Mouse (Mus musculus): ENCODE data around the gene Tmem44.
A peak's percentile ranks its signal among the peaks of the same experiment; 100 is the strongest.

Tmem44 gene

DNA sequence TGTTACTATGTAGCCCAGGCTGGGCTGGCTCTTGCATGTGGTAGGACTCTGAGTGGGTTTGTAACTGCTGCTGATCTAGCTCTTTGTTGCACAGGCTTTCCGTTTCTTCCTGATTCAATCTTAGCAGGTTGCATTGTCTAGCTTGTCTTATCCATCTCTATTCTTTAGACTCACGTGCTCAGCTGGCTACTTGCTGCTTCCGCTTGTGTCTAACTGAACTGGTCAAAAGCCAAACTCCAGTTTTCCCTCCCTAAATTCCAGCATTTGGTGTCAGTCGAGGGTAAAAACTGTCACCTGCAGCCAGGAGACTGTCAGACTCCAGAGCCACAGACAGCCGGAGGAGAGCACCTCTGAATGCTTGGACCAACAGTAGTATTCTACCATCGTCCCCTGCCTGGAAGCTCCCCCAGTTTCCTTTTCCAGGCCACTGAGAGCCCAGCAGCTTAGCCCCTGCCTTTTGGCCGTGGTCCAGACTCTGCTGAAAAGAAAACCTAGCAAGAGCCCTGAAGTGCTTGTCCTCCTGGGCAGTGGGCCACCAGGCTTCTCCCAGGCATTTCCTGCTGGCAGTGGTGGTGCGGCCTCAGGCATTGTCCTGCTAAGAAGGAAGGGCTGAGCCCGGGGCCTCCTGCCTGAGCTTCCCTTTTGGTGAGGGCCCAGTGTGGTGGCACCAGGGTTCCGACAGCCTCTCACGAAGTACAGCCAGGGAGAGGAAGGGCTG, 2.1 kb upstream of the Tmem44 start:
- DNase-seq (ENCODE audit: low read depth, low spot score): peak; percentile 64

DNA sequence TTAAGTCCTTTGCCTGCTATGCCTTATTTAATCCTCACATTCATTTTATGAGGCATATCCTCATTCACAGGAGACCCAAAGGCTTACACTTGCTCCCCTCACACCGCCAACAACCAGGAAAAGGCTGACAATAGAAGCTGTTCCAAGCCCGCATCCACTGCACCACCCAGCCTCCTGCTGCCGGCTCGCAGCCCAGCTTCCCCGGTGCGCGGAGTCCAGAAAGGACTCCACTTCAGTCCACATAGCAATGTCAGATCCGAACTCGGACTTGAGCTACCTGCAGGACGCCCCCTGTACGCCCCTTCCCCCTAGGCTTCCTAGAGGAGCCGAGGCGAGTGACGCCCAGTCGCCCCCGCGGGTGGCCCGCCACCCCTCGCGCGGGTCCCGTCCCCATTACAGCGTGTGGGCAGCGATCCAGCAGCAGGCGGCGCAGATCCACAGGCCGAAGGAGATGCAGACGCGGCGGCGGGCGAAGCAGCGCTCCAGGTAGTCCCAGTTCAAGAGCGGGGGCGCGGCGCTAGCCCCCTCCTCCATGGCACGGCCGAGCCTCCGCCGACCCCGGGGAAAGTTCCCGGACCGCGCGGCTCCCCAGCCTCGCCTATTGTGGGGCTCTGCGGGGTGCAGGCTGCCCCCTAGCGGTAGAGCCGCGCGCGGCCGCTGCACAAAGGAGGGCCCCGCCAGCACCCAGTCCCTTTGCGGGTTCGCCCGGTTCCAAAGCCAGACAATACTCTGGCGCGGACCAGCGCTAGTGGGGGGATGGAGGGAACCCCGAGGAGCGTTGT, 485 bp downstream of the Tmem44 start:
- DNase-seq (ENCODE audit: low read depth, low spot score): peak; percentile 67

DNA sequence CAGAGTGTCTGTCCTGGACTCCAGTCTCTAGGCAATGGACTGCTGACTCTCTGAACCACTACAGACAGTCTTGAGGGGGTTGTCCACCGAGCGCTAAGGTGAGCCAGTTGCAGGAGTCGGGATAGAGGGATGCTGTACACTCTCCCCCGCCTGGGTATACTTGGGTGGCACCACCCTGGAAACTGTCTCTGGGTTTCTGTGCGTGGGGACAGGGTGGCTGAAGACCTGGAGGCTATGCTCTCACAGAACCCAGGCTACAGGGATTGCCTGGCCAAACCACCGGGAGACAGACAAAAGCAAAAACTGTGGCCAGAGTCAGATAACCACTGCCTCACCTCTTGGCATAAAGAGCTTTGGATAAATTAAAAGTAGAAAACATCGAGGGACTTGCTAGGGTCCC, 1.1 kb downstream of the Tmem44 start:
- no peak for DNase-seq (ENCODE audit: low read depth, low spot score)

DNA sequence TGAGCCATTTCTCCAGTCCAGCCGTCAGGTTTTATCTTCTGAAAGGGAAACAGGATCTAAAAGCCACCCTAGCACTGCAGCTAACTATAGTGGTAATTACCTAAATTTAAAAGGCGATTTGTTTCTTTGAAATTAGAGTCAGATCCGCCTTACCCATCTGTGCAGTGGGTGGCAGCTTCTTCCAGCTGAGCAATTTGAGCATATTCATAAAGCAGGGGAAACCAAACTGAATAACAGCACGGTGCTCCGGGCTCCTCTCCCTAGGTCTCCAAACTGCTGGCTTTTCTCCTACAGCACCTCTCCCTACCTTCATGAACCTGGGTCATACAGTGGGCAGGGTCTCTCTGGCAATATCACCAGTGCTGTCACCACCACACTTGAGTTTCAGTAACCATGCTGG, 2.4 kb downstream of the Tmem44 start:
- peak; percentile 80 for DNase-seq (ENCODE audit: low read depth, low spot score)

DNA sequence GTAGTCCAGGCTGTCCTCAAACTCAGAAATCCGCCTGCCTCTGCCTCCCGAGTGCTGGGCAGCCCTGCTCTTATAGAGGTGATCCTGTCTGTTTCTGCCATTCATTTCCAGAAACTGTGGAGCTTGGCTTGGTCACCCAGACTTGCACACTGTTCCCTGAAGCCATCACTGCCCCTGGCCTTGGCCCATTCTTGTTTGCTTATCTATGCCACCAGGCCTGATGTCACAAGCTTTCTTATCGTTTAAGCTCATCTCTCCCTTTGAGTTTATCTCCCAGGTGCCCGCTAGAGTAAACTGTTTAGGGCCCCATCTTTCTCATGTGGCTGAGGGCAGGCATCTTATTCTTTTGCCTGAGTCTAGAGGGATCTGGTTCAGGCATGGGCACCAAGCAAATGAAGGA, 5.9 kb downstream of the Tmem44 start:
- no peak for DNase-seq (ENCODE audit: low read depth, low spot score)

DNA sequence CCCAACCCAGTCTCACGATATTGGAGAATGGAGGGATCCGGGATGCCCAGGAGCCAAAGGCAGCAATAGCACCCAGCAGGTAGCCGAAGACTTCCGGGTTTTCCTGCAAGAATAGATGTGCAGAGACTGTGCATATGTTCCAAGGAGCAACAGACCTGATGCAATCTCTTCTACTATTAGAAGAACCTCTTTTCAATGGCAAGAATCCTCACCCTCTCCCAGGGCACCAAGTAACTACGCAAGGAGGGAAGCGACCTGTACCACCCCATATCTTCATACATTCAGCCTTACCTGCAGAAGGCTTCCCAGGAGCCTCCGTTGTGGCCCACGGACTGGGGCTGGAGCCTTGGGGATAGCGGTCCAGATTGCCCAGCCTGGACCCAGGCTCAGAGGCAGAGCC, 7.3 kb downstream of the Tmem44 start:
- DNase-seq (ENCODE audit: low read depth, low spot score): no peak

DNA sequence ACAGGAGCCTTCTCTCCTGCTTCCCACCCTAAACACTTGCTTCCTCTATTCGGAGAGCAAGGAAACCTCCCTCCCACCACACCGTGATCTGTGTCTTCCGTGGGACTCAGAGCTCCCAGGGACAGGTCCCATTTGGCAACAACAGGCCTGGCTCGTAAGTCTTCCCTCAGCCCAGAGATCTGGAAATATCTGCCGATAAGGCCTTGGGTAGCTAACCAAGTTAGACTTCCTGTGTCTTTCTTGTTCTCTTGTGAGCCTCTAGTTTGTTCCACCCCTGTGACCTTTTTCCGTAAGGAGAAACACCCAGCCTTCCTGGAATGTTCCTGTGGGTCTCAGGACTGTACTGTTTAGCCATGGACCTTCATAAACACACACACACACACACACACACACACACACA, 7.8 kb downstream of the Tmem44 start:
- DNase-seq (ENCODE audit: low read depth, low spot score): no peak

DNA sequence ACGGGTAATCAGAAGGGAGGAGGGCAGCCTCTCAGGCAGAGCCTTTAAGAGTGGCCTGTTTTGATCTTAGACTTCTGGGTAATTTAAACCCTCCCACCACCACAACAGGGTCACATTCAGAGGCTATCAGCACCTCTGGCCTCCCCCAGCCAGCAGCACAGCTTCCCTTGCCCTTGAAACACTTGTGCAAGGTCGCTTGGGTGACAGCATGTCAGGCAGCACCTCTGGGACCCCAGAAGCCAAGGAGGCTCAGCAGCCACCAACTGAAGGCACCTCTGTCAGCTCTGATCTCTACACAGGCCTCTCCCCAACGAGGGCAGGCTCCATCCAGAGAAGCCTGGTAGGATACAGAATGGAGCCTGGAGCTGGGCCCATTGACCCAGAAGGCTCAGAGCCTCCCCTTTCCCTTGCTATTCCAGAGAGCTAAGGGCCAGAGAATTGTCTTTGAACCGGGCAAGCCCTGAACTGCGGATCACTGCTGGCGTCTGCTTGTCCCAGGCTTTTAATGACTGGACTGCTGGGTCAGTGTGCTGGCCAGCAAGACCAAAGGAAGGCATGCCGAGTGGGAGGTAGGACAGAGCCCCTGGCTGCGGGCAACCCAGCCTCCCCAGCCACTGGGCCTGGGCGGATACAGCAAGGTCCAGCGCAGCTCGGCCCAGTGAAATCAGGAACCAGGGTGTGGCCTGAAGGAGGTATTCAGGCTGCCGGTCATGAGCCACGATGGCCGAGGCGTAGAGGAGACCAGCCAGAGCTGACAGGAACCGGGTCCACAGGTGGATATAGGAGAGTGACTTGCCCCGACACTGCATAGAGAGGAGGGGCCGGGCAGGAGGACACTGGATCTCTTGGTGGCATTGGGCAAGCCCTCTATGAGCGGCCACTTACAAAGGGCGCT, 10.3 kb downstream of the Tmem44 start:
- DNase-seq (ENCODE audit: low read depth, low spot score): no peak

DNA sequence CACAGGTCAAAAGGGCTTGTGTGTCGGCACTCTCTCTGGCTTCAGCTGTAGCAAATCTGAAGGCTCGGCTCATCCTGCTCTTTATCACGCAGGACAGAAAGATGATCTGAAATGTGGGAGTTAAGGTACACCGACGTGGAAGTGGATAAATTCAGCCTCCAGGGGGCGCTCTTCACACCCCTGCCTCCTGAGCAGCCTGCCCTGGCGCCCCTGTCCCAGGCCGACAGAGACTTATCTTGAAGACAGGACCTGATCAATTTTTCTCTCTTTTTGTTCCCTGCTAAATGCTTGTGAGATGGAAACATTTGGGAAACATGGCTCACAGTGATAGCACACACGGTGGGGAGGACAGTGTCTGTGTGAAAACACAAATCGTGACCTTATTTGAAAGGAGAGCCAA, 11.2 kb downstream of the Tmem44 start:
- peak; percentile 63 for DNase-seq (ENCODE audit: low read depth, low spot score)

DNA sequence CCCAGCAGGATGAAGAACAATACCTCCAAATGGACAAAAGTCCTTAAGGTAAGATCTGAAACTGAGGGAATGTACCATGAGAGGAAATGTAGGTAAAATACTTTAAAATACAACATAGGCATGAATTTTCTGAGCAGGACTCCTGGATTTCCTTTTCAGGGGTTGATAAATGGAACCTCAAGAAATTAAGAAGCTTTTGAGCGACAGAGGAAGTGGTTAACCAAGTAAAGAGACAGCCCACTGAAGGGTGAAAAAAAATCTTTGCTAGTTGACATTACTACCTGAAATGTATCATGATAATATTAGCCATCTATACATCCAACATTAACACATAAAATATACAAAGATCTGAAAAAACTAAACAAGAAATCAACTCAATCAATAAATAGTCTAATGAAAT, 15.6 kb downstream of the Tmem44 start:
- DNase-seq (ENCODE audit: low read depth, low spot score): no peak

DNA sequence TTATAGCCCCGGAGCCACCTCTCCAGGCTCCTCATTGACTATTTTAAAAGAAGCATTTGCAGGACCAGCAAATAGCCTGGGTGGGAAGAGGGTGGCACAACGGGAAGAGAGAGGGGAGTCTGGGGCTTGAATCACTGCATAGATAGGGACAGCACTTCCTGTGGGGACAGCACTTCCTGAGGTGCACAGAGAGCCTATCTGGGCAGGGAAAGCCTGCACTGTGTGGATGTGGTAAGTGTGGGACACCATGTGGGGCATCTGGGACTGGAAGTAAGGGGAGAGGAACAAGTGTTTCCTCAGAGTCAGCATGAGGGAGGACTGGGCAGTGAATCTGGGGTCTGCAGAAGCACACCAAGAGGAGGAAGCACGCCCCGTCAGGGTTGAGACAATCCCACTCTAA, 17.1 kb downstream of the Tmem44 start:
- DNase-seq (ENCODE audit: low read depth, low spot score): no peak

DNA sequence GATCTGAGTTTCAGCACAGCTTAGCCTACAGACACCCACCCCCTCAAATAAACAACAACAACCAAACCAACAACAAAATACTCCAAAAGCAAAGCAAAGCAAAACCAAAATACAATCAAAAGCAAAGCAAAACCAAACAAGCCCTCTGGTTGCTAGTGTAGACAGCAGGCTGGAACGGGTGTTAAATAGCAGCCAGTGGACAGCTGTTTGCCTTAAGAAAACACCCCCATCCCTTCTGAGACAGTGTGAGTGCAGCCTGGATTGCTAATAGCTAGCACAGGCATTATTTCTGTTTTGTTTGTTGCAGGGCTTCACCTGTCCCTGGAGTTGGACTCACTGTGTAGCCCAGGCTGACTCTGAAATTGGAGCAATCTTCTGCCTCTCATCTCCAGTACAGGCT, 17.7 kb downstream of the Tmem44 start:
- no peak for DNase-seq (ENCODE audit: low read depth, low spot score)

DNA sequence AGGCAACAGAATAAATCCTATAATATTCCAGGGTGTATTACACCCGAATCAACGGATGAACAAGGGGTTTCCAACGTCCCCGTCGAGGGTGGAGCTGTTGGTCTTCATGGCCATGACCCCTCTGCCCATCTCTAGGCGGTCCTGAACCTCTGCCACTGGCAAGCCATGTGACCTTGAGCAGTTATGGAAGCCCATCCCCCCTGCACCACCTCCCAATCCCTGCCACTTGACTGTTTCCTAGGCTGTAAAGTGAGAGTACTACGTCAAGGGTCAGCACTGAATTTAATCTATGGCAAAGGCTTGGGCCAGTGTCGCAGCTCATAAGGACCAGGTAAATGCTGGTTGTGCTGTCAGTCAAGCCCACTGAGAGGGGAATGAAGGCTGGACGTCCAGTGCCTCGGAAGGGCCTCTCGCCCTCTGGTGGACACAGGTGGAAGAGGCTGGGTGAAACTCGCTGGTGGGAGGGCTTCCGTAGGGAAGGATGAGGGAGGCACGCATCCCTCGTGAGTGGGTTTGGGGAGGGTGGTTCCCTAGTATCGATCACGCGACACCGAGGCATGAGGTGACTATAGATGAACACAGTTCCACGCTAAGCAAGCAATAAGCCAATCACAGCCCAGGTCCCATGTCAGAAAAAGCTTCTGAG, 18.8 kb downstream of the Tmem44 start:
- peak; percentile 40 for DNase-seq (ENCODE audit: low read depth, low spot score)

DNA sequence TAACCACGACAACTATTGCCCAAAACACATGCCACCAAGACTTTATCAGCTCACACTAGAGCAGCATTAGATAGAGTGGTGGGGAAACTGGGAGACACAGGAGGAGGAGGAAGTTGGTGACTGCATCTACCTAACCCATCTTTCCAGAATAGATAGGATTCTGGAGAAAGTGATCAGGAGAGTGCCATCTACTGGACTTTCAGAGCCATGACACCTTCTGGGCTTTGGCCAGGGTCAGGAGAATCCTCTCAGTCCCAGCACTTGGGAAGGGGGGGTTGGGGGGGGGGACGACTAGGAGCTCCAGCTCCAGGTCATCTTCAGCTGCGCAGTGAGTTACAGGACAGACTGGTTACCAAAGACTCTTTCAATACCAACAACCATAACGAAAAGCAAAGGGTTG, 19.8 kb downstream of the Tmem44 start:
- DNase-seq (ENCODE audit: low read depth, low spot score): peak; percentile 56

DNA sequence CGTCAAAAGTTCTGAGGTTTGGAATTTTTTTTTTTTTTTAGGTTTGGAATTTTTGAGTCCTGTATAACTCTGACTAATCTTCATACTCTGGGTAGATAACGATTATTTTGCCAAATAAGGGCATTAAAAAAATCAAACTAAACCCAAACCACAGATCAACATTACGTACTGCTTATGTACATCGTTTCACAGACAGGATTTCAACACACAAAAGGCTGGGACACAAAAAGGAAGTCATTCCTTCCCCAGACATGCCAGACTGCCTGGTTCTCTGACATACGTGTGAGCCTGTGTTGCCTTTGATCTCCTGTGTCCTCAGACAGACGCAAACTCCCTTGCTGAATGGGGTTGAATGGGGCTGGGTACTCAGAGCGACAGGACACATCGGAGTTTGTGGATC, 22.3 kb downstream of the Tmem44 start:
- DNase-seq (ENCODE audit: low read depth, low spot score): no peak

DNA sequence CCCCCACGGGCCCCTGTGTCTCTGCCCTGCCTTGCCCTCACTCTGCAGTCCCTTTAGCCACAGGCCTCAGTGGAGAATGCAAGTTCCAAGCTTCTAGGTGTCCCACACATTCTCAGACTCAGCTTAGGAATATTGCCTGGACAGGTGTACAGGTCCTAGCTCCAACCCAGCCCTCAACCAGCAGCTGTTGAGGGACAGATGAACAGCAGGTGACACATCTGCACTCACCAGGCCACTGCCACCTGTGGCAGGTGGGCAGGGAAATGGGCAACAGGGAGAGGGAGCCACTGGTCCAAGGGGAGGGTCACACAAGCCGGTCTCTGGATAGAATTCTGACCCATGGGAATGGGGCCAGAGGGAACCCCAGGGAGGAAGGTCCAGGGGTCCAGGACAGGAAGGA, 22.8 kb downstream of the Tmem44 start:
- no peak for DNase-seq (ENCODE audit: low read depth, low spot score)

DNA sequence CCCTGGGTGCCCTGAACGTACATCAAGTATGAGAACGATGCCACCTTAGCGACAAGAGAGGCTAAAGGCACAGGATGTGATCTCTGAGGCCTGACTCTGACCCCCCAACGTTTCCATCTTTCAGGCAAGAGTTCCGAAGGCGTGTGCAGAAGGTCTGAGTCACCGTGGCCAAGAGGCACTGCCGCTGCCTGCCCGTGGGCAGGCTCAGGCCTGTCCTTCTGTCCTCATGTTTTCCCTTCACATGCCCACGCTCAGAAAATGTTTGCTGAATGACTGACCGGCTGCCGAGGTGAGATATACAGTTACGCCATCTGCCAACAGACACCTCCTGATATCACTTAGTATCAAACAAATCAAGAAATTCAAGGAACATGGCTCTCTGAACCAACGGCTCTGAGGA, 24.9 kb downstream of the Tmem44 start:
- DNase-seq (ENCODE audit: low read depth, low spot score): peak; percentile 46

DNA sequence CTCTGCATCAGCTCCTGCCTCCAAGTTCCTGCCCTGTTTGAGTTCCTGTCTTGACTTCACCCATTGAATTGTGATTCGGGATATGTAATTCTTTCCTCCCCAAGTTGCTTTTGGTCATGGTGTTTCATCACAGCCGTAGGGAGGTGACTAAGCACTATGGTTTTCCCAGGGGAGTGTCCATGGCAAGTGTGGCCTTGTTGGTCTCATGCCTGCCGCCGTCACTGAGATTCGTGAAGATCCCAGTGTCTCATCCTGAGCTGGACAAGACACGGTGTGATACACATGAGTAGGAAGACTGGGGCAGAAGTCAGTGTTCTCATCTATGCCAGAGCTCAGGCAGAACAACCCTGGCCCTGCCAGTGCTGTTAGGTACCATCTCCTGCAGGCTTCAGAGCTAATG, 26.2 kb downstream of the Tmem44 start:
- no peak for DNase-seq (ENCODE audit: low read depth, low spot score)

DNA sequence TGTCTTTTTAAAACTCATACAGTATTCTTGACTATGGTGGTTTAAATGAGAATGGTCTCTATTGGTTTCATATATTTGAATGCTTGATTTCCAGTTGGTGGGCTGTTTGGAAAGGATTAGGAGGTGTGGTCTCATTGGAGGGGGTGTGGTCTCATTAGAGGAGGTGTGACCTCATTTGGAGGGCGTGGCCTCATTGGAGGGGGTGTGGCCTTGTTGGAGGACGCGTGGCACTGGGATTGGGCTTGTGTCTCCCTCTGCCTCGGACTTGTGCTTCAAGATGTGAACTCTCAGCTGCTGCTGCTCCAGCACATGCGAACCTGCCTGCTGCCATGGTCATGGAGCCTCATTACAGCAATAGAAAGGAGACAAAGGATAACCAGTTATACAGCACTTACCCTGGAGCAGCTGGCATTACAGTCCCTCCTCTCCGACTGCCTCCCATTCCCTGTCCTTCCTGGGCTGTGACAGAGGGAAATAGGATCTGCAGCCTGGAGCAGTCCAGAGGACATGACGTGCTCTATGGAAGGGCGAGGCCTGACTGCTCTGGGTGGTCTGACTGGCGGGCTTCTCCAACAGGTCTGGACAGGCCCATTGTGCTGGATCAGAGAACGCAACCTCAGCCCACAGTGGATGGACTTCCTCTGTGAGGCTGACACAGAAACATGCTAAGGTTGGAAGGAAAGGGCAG, 28.2 kb downstream of the Tmem44 start:
- DNase-seq (ENCODE audit: low read depth, low spot score): no peak

DNA sequence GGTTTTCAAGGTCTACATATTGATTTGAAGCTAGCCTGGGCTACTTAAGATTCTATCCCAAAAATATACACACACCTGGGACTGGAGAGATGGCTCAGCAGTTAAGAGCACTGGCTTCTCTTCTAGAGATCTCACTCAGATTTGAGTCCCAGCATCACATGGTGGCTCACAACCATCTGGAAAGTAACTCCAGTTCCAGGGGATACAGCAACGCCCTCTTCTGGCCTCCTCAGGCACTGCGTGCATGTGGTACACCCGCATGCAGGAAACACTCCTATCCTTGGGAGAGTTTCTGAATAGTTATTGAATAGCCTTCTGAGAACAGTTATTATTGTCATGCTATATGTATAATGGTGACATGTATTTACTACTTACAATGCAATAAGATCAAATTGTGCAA, 29.5 kb downstream of the Tmem44 start:
- no peak for DNase-seq (ENCODE audit: low read depth, low spot score)

DNA sequence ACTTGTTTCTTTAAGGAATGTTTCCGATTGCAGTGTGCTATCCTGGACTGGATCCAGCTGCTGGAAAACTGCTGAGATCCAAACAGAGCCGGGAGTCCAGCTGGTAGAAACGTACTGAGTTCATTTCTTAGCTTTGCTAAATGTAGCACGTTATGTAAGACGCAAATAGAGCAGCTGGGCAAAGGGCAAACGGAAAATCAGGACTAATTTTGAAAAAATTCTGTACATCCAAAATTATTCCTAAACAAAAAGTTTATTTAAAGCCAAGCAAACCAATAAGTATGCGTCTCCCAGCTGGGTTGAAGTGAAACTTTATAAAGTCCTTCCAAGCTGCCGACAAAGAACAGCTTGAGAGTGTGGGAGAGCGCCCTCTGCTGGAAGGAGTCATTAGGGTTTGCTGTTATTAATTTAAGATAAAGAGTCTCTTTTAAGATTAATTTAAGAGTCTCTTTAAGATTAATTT, 30.2 kb downstream of the Tmem44 start:
- DNase-seq (ENCODE audit: low read depth, low spot score): peak; percentile 89
